Mouse (Mus musculus) G1E (cell line): ENCODE results near the gene Gse1.

ENCODE experiments used
- CTCF ChIP-seq: IDR thresholded peaks from 2 replicates; pipeline ENCODE4 v1.5.1; 2012; ENCODE audit warnings: low read depth, low read length, inconsistent platforms, mixed read lengths
- GATA1 ChIP-seq: IDR thresholded peaks from 2 replicates; pipeline ENCODE4 v1.6.1; 2012; ENCODE audit warnings: borderline replicate concordance, low read length, inconsistent platforms, mixed read lengths

DNA sequence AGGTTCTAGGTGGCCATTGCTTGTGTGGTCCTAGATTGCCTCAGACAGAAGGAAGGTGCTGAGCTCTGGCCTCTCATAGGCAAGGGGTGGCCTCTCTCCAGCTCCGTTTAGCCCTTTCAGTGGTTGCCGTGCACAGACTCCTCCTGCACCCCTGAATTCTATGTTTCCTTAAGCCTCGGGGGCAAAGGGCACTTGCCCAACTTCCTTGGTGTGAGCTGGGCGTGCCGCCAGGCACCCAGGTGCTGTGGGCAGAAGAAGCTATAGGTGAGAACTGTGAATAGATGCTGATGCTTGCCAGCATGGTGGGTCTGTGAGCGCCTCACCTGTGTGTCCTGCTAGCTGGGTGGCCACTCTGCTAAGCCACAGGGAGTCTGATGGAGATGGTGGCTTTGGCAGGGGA lies 138.6 kb downstream of the Gse1 start:
- TF ChIP-seq CTCF = no peak
- no peak for TF ChIP-seq GATA1
